Mouse (Mus musculus) forebrain, embryonic 16.5 days (tissue): ENCODE measurements around the gene Timm29. TPM values are rescaled to one million over a fixed set of nuclear protein-coding genes. Genes with fewer than 3 reads are reported as not detected.

ENCODE experiments used
- ATAC-seq: fragments of 200-750 bp; cut with Nextera tagmentation; 2 replicates; pipeline ENCODE4 v1.8.0; 2017; ENCODE audit warnings: mild to moderate bottlenecking, moderate library complexity
- H3K27ac ChIP-seq: fragments of 300-500 bp; sonication (generic); 2 replicates; pipeline ENCODE4 v1.5.1; 2014; ENCODE audit warnings: low read length, control low read depth
- H3K27me3 ChIP-seq: fragments of 300-500 bp; sonication (generic); replicated peaks from 2 replicates; pipeline ENCODE4 v1.6.1; 2014; ENCODE audit warnings: low read length; ENCODE audit not compliant: control insufficient read depth, insufficient read depth
- H3K36me3 ChIP-seq: fragments of 300-500 bp; sonication (generic); 2 replicates; pipeline ENCODE4 v1.6.1; 2014; ENCODE audit not compliant: control insufficient read depth, insufficient read depth
- H3K4me1 ChIP-seq: fragments of 300-500 bp; sonication (generic); replicated peaks from 2 replicates; pipeline ENCODE4 v1.6.1; 2014; ENCODE audit warnings: low read length; ENCODE audit not compliant: control insufficient read depth, insufficient read depth
- H3K4me2 ChIP-seq: fragments of 300-500 bp; sonication (generic); 2 replicates; pipeline ENCODE4 v1.6.1; 2014; ENCODE audit warnings: mild to moderate bottlenecking, low read length, control low read depth
- H3K4me3 ChIP-seq: fragments of 300-500 bp; sonication (generic); replicated peaks from 2 replicates; pipeline ENCODE4 v1.5.1; 2014; ENCODE audit warnings: mild to moderate bottlenecking, low read length, control low read depth
- H3K9ac ChIP-seq: fragments of 300-500 bp; sonication (generic); replicated peaks from 2 replicates; pipeline ENCODE4 v1.6.1; 2014; ENCODE audit warnings: low read depth, low read length, control low read depth
- H3K9me3 ChIP-seq: fragments of 300-500 bp; sonication (generic); 2 replicates; pipeline ENCODE4 v1.6.1; 2016; ENCODE audit warnings: low read length; ENCODE audit not compliant: control insufficient read depth
- WGBS: fragments of 180-500 bp; shearing (Covaris S2); extraction: QIAGEN DNeasy Blood & Tissue Kit; methylation state at CpG from one replicate; pipeline ENCODE4 v1.1.7; 2014; 5-methylcytosine and 5-hydroxymethylcytosine counted together
- polyA plus RNA-seq: library from polyadenylated mRNA; unstranded; fragments of >200 nt; fragmentation: Nextera tagmentation; extraction: Ambion mirVana; gene quantifications from 2 replicates; pipeline ENCODE4 v1.2.1, GENCODE M21; 2015

Gene Timm29
- polyA plus RNA-seq, 1 experiment from 2014 or later, result 58.2 TPM

- Histone ChIP-seq H3K4me1 (no peaks in the 10 kb centered on the region), H3K27ac (no peak overlapping the region), H3K9ac (no peak overlapping the region), H3K4me3 (no peak overlapping the region), H3K9me3 (no peaks in the 10 kb centered on the region), H3K27me3 (no peaks in the 10 kb centered on the region), H3K36me3 (peaks cover 40% of the 10 kb centered on the region), H3K4me2 (no peak overlapping the region)
- 95% methylated on average over 8 of the region's 8 CpGs for WGBS
- ATAC-seq, result no peak
Observed at GRCm38 (mm10) chr9:21574012-21574801, 18.3 kb upstream of the Timm29 start.

- no peak overlapping the region for H3K4me3 ChIP-seq
- 97% methylated on average over 10 of the region's 10 CpGs for WGBS
- peaks cover 43% of the 10 kb centered on the region for H3K36me3 ChIP-seq
- H3K9ac ChIP-seq, result no peak overlapping the region
- H3K4me2 ChIP-seq, result no peak overlapping the region
- no peak overlapping the region for H3K27ac ChIP-seq
- no peaks in the 10 kb centered on the region for H3K27me3 ChIP-seq
- H3K4me1 ChIP-seq, result no peaks in the 10 kb centered on the region
- ATAC-seq, result no peak
- H3K9me3 ChIP-seq, result no peaks in the 10 kb centered on the region
Observed at GRCm38 (mm10) chr9:21575253-21575652, 17.3 kb upstream of the Timm29 start.

- H3K4me1 ChIP-seq, result no peaks in the 10 kb centered on the region
- ATAC-seq, result no peak
- no peaks in the 10 kb centered on the region for H3K9me3 ChIP-seq
- peaks cover 44% of the 10 kb centered on the region for H3K36me3 ChIP-seq
- no peak overlapping the region for H3K4me3 ChIP-seq
- H3K4me2 ChIP-seq, result no peak overlapping the region
- 100% methylated on average over 1 of the region's 1 CpGs for WGBS
- H3K9ac ChIP-seq, result no peak overlapping the region
- H3K27ac ChIP-seq, result no peak overlapping the region
- H3K27me3 ChIP-seq, result no peaks in the 10 kb centered on the region
Observed at GRCm38 (mm10) chr9:21576286-21576685, 16.2 kb upstream of the Timm29 start.

- peaks cover 47% of the 10 kb centered on the region for H3K36me3 ChIP-seq
- WGBS, result 61% methylated on average over 3 of the region's 3 CpGs
- ATAC-seq, result no peak
Observed at GRCm38 (mm10) chr9:21578226-21578625, 14.3 kb upstream of the Timm29 start.

GRCm38 (mm10) chr9:21585401-21585800 is 7.1 kb upstream of the Timm29 start:
- Histone ChIP-seq H3K9me3 (no peaks in the 10 kb centered on the region), H3K27me3 (no peaks in the 10 kb centered on the region), H3K4me1 (no peaks in the 10 kb centered on the region), H3K27ac (no peak overlapping the region), H3K9ac (no peak overlapping the region), H3K4me3 (no peak overlapping the region), H3K4me2 (no peak overlapping the region), H3K36me3 (peaks cover 52% of the 10 kb centered on the region)
- ATAC-seq, result no peak
- 76% methylated on average over 1 of the region's 1 CpGs for WGBS

More at GRCm38 (mm10) chr9:21578226-21578625, 14.3 kb upstream of the Timm29 start:
- H3K9me3 ChIP-seq, result no peaks in the 10 kb centered on the region
- H3K4me3 ChIP-seq, result no peak overlapping the region
- H3K9ac ChIP-seq, result no peak overlapping the region
- H3K4me1 ChIP-seq, result no peaks in the 10 kb centered on the region
- no peak overlapping the region for H3K4me2 ChIP-seq
- no peak overlapping the region for H3K27ac ChIP-seq
- no peaks in the 10 kb centered on the region for H3K27me3 ChIP-seq

GRCm38 (mm10) chr9:21587678-21588349 is 4.7 kb upstream of the Timm29 start:
- H3K9ac ChIP-seq, result no peak overlapping the region
- no peaks in the 10 kb centered on the region for H3K9me3 ChIP-seq
- H3K4me3 ChIP-seq, result no peak overlapping the region
- peaks cover 39% of the 10 kb centered on the region for H3K36me3 ChIP-seq
- 84% methylated on average over 23 of the region's 23 CpGs for WGBS
- ATAC-seq, result no peak
- H3K4me2 ChIP-seq, result no peak overlapping the region
- peaks cover 10% of the 10 kb centered on the region for H3K4me1 ChIP-seq
- H3K27ac ChIP-seq, result no peak overlapping the region
- H3K27me3 ChIP-seq, result no peaks in the 10 kb centered on the region

- Histone ChIP-seq H3K9ac (no peak overlapping the region), H3K4me2 (no peak overlapping the region), H3K9me3 (no peaks in the 10 kb centered on the region), H3K27ac (no peak overlapping the region), H3K27me3 (no peaks in the 10 kb centered on the region), H3K4me3 (no peak overlapping the region), H3K36me3 (peaks cover 36% of the 10 kb centered on the region), H3K4me1 (peaks cover 10% of the 10 kb centered on the region)
- 91% methylated on average over 8 of the region's 8 CpGs for WGBS
- no peak for ATAC-seq
Observed at GRCm38 (mm10) chr9:21588350-21588749, 4.2 kb upstream of the Timm29 start.

- Histone ChIP-seq H3K4me1 (peaks cover 22% of the 10 kb centered on the region), H3K36me3 (peaks cover 29% of the 10 kb centered on the region), H3K9ac (no peak overlapping the region), H3K27ac (no peak overlapping the region), H3K4me3 (no peak overlapping the region), H3K4me2 (no peak overlapping the region), H3K9me3 (no peaks in the 10 kb centered on the region), H3K27me3 (no peaks in the 10 kb centered on the region)
- ATAC-seq, result no peak
- WGBS, result 87% methylated on average over 5 of the region's 5 CpGs
Observed at GRCm38 (mm10) chr9:21589538-21589937, 3.0 kb upstream of the Timm29 start.

GRCm38 (mm10) chr9:21591127-21591830 is 1.2 kb upstream of the Timm29 start:
- H3K27ac ChIP-seq, result no peak overlapping the region
- no peak for ATAC-seq
- WGBS, result 82% methylated on average over 6 of the region's 6 CpGs
- H3K27me3 ChIP-seq, result no peaks in the 10 kb centered on the region
- H3K9ac ChIP-seq, result no peak overlapping the region
- no peak overlapping the region for H3K4me3 ChIP-seq
- no peak overlapping the region; the same call in 1 of the 2 replicates for H3K4me2 ChIP-seq
- H3K4me1 ChIP-seq, result peaks cover 28% of the 10 kb centered on the region
- no peaks in the 10 kb centered on the region for H3K9me3 ChIP-seq
- H3K36me3 ChIP-seq, result peaks cover 23% of the 10 kb centered on the region
